Mouse (Mus musculus) neural tube, embryonic 12.5 days (tissue): ENCODE measurements at regions not wholly inside any gene's neighbourhood (a gene's known extent, or its start where the extent isn't known, plus 50 kb on each side); places are given as distances from the start of the nearest gene placed in this dataset.
"Not testable (repeated sequence)": the region's sequence is repeated elsewhere in the genome, so short reads cannot be mapped to it uniquely, and the experiment has no call there.

Experiments
- ATAC-seq: fragments of 200-750 bp; cut with Nextera tagmentation; 2 replicates; pipeline ENCODE4 v1.8.0; 2017; ENCODE audit warnings: low read depth, mild to moderate bottlenecking, moderate TSS enrichment, moderate library complexity; ENCODE audit not compliant: low FRiP score
- H3K27ac ChIP-seq: fragments of 300-500 bp; sonication (generic); 2 replicates; pipeline ENCODE4 v1.5.1; 2016
- H3K27me3 ChIP-seq: fragments of 300-500 bp; sonication (generic); replicated peaks from 2 replicates; pipeline ENCODE4 v1.6.1; 2016; ENCODE audit warnings: mild to moderate bottlenecking
- H3K36me3 ChIP-seq: fragments of 300-500 bp; sonication (generic); 2 replicates; pipeline ENCODE4 v1.6.1; 2016; ENCODE audit warnings: mild to moderate bottlenecking
- H3K4me1 ChIP-seq: fragments of 300-500 bp; sonication (generic); 2 replicates; pipeline ENCODE4 v1.6.1; 2016
- H3K4me2 ChIP-seq: fragments of 300-500 bp; sonication (generic); replicated peaks from 2 replicates; pipeline ENCODE4 v1.6.1; 2016; ENCODE audit warnings: mild to moderate bottlenecking
- H3K4me3 ChIP-seq: fragments of 300-500 bp; sonication (generic); 2 replicates; pipeline ENCODE4 v1.5.1; 2016
- H3K9ac ChIP-seq: fragments of 300-500 bp; sonication (generic); 2 replicates; pipeline ENCODE4 v1.6.1; 2016; ENCODE audit warnings: mild to moderate bottlenecking
- H3K9me3 ChIP-seq: fragments of 300-500 bp; sonication (generic); 2 replicates; pipeline ENCODE4 v1.6.1; 2016; ENCODE audit warnings: mild to moderate bottlenecking
- WGBS: fragments of 180-500 bp; shearing (Covaris S2); methylation state at CpG from one replicate; pipeline ENCODE4 v1.1.7; 2016; 5-methylcytosine and 5-hydroxymethylcytosine counted together

- H3K27ac ChIP-seq = no peak overlapping the region
- H3K27me3 ChIP-seq = no peaks in the 10 kb centered on the region
- no peak for ATAC-seq
- H3K4me1 ChIP-seq = no peaks in the 10 kb centered on the region
- H3K9me3 ChIP-seq = no peaks in the 10 kb centered on the region
- H3K4me3 ChIP-seq = no peak overlapping the region
- H3K4me2 ChIP-seq = no peak overlapping the region
- no peak overlapping the region for H3K9ac ChIP-seq
- 89% methylated on average over 8 of the region's 8 CpGs for WGBS
- no peaks in the 10 kb centered on the region for H3K36me3 ChIP-seq
Measured at GRCm38 (mm10) chr14:102742331-102742730, 240.1 kb downstream of the Kctd12 start.

- no peak for ATAC-seq
- Histone ChIP-seq H3K36me3 (no peaks in the 10 kb centered on the region), H3K27me3 (no peaks in the 10 kb centered on the region), H3K9me3 (no peaks in the 10 kb centered on the region), H3K4me1 (no peaks in the 10 kb centered on the region), H3K4me3 (no peak overlapping the region), H3K9ac (no peak overlapping the region), H3K4me2 (no peak overlapping the region), H3K27ac (no peak overlapping the region)
- WGBS = 69% methylated on average over 2 of the region's 2 CpGs
Measured at GRCm38 (mm10) chr14:102736656-102737055, 245.8 kb downstream of the Kctd12 start.

GRCm38 (mm10) chr14:102733718-102734117, 248.7 kb downstream of the Kctd12 start:
- not testable (repeated sequence) for H3K9me3 ChIP-seq, H3K4me1 ChIP-seq
- 95% methylated on average over 4 of the region's 4 CpGs for WGBS

GRCm38 (mm10) chr14:102731746-102732145, 250.7 kb downstream of the Kctd12 start:
- H3K4me2 ChIP-seq = no peak overlapping the region
- H3K27me3 ChIP-seq = no peaks in the 10 kb centered on the region
- no peaks in the 10 kb centered on the region for H3K36me3 ChIP-seq
- no peak overlapping the region for H3K9ac ChIP-seq
- no peaks in the 10 kb centered on the region for H3K9me3 ChIP-seq
- WGBS = 65% methylated on average over 5 of the region's 5 CpGs
- no peak for ATAC-seq
- H3K27ac ChIP-seq = no peak overlapping the region
- H3K4me1 ChIP-seq = no peaks in the 10 kb centered on the region
- no peak overlapping the region for H3K4me3 ChIP-seq

More at GRCm38 (mm10) chr14:102733718-102734117, 248.7 kb downstream of the Kctd12 start:
- not testable (repeated sequence) for H3K4me3 ChIP-seq, H3K36me3 ChIP-seq, ATAC-seq, H3K27me3 ChIP-seq, H3K27ac ChIP-seq, H3K4me2 ChIP-seq, H3K9ac ChIP-seq

GRCm38 (mm10) chr14:102722633-102723032, 259.8 kb downstream of the Kctd12 start:
- no peak overlapping the region for H3K4me2 ChIP-seq
- no peak overlapping the region for H3K27ac ChIP-seq
- WGBS = 65% methylated on average over 2 of the region's 2 CpGs

GRCm38 (mm10) chr14:102718558-102718957, 263.9 kb downstream of the Kctd12 start:
- H3K4me3 ChIP-seq = no peak overlapping the region
- H3K27ac ChIP-seq = no peak overlapping the region
- H3K36me3 ChIP-seq = no peaks in the 10 kb centered on the region
- H3K9ac ChIP-seq = no peak overlapping the region
- no peak overlapping the region for H3K4me2 ChIP-seq
- no peaks in the 10 kb centered on the region for H3K9me3 ChIP-seq
- WGBS = 80% methylated on average over 2 of the region's 2 CpGs
- H3K4me1 ChIP-seq = no peaks in the 10 kb centered on the region
- no peak for ATAC-seq
- H3K27me3 ChIP-seq = no peaks in the 10 kb centered on the region

More at GRCm38 (mm10) chr14:102722633-102723032, 259.8 kb downstream of the Kctd12 start:
- Histone ChIP-seq H3K4me3 (no peak overlapping the region), H3K36me3 (no peaks in the 10 kb centered on the region), H3K9me3 (no peaks in the 10 kb centered on the region), H3K27me3 (no peaks in the 10 kb centered on the region), H3K9ac (no peak overlapping the region), H3K4me1 (no peaks in the 10 kb centered on the region)
- ATAC-seq = no peak

GRCm38 (mm10) chr14:102712600-102712999, 269.8 kb downstream of the Kctd12 start:
- Histone ChIP-seq H3K27me3 (no peaks in the 10 kb centered on the region), H3K9ac (no peak overlapping the region), H3K4me1 (no peaks in the 10 kb centered on the region), H3K36me3 (no peaks in the 10 kb centered on the region), H3K4me2 (no peak overlapping the region), H3K27ac (no peak overlapping the region), H3K4me3 (no peak overlapping the region), H3K9me3 (no peaks in the 10 kb centered on the region)
- no peak for ATAC-seq
- WGBS = 81% methylated on average over 1 of the region's 1 CpGs

- no peaks in the 10 kb centered on the region for H3K9me3 ChIP-seq
- no peak overlapping the region for H3K27ac ChIP-seq
- H3K36me3 ChIP-seq = no peaks in the 10 kb centered on the region
- no peak overlapping the region for H3K4me3 ChIP-seq
- no peaks in the 10 kb centered on the region for H3K27me3 ChIP-seq
- H3K4me1 ChIP-seq = 0 out of 2 replicates have a peak, but pooled peaks cover 2% of the 10 kb centered on the region
- H3K4me2 ChIP-seq = no peak overlapping the region
- no peak for ATAC-seq
- 83% methylated on average over 5 of the region's 5 CpGs for WGBS
- H3K9ac ChIP-seq = no peak overlapping the region
Measured at GRCm38 (mm10) chr14:102706704-102707336, 275.6 kb downstream of the Kctd12 start.

GRCm38 (mm10) chr14:102701108-102701507, 281.3 kb downstream of the Kctd12 start:
- 84% methylated on average over 2 of the region's 2 CpGs for WGBS
- no peak overlapping the region for H3K27ac ChIP-seq
- no peaks in the 10 kb centered on the region for H3K9me3 ChIP-seq
- no peaks in the 10 kb centered on the region for H3K36me3 ChIP-seq
- no peak overlapping the region for H3K4me2 ChIP-seq
- H3K9ac ChIP-seq = no peak overlapping the region
- no peak for ATAC-seq
- no peak overlapping the region for H3K4me3 ChIP-seq
- no peaks in the 10 kb centered on the region for H3K27me3 ChIP-seq
- 0 out of 2 replicates have a peak, but pooled peaks cover 2% of the 10 kb centered on the region for H3K4me1 ChIP-seq

GRCm38 (mm10) chr14:102700457-102700856, 282.0 kb downstream of the Kctd12 start:
- no peaks in the 10 kb centered on the region for H3K36me3 ChIP-seq
- no peak overlapping the region for H3K4me3 ChIP-seq
- H3K9me3 ChIP-seq = no peaks in the 10 kb centered on the region
- no peak overlapping the region for H3K4me2 ChIP-seq
- H3K27me3 ChIP-seq = no peaks in the 10 kb centered on the region
- H3K9ac ChIP-seq = no peak overlapping the region
- H3K4me1 ChIP-seq = 0 out of 2 replicates have a peak, but pooled peaks cover 2% of the 10 kb centered on the region
- 78% methylated on average over 6 of the region's 6 CpGs for WGBS
- ATAC-seq = no peak
- no peak overlapping the region for H3K27ac ChIP-seq

GRCm38 (mm10) chr14:102699015-102699414, 283.4 kb downstream of the Kctd12 start:
- no peak for ATAC-seq
- no peak overlapping the region for H3K4me3 ChIP-seq
- no peaks in the 10 kb centered on the region for H3K27me3 ChIP-seq
- H3K4me1 ChIP-seq = no peaks in the 10 kb centered on the region
- 85% methylated on average over 3 of the region's 3 CpGs for WGBS
- H3K36me3 ChIP-seq = no peaks in the 10 kb centered on the region
- no peak overlapping the region for H3K9ac ChIP-seq
- H3K4me2 ChIP-seq = no peak overlapping the region
- H3K27ac ChIP-seq = no peak overlapping the region
- no peaks in the 10 kb centered on the region for H3K9me3 ChIP-seq

GRCm38 (mm10) chr14:102686791-102687190, 295.6 kb downstream of the Kctd12 start:
- H3K27me3 ChIP-seq = no peaks in the 10 kb centered on the region
- no peak overlapping the region for H3K4me3 ChIP-seq
- no peak overlapping the region for H3K9ac ChIP-seq
- ATAC-seq = no peak
- no peaks in the 10 kb centered on the region for H3K9me3 ChIP-seq
- H3K4me1 ChIP-seq = no peaks in the 10 kb centered on the region
- 71% methylated on average over 1 of the region's 1 CpGs for WGBS
- no peak overlapping the region for H3K4me2 ChIP-seq
- H3K36me3 ChIP-seq = no peaks in the 10 kb centered on the region
- H3K27ac ChIP-seq = no peak overlapping the region

- no peak for ATAC-seq
- Histone ChIP-seq H3K27ac (no peak overlapping the region), H3K9ac (no peak overlapping the region), H3K36me3 (no peaks in the 10 kb centered on the region), H3K9me3 (no peaks in the 10 kb centered on the region), H3K27me3 (no peaks in the 10 kb centered on the region), H3K4me2 (no peak overlapping the region), H3K4me1 (no peaks in the 10 kb centered on the region), H3K4me3 (no peak overlapping the region)
- 59% methylated on average over 5 of the region's 5 CpGs for WGBS
Measured at GRCm38 (mm10) chr14:102676582-102676981, 305.9 kb downstream of the Kctd12 start.
